8 mouse cellular contexts compared by ENCODE assay signal in genomic region chr13:107022266-107023171, GRCm38 (mm10). TPM values are rescaled to one million over a fixed set of nuclear protein-coding genes. Genes with fewer than 3 reads are reported as not detected.
A peak's percentile ranks its signal among the peaks of the same experiment; 100 is the strongest.
DNase-seq lines count a peak whose midpoint lies in the region; ATAC-seq and TF ChIP-seq lines count a peak whose summit lies in the region.

No protein-coding gene starts in this region.

- H3K27ac ChIP-seq in heart, embryonic 13.5 days (replicated peaks) = peak overlapping the region; percentile 96
- peak overlapping the region; percentile 92 for H3K27ac ChIP-seq in kidney, postnatal 0 days
- peak overlapping the region; percentile 96 for H3K27ac ChIP-seq in liver, embryonic 13.5 days
- H3K27ac ChIP-seq in stomach, embryonic 15.5 days = peak overlapping the region; percentile 88

- TF ChIP-seq POLR2A in brain, embryonic 14.5 days (IDR thresholded peaks at IDR 0.05; ENCODE audit: borderline replicate concordance, extremely low read depth, insufficient read depth, insufficient read length, poor library complexity, severe bottlenecking) = peak; percentile 76; the same call in 1 of the 2 replicates

- peak; percentile 91 for DNase-seq in CD4-positive, CD25-positive, alpha-beta regulatory T cell, adult 2 months (ENCODE audit: low read depth, low spot score)
- DNase-seq in brain, embryonic 14.5 days (ENCODE audit: low read depth) = peak; percentile 94
- DNase-seq in kidney, postnatal 0 days (ENCODE audit: low spot score) = peak; percentile 88
- peak; percentile 70 for DNase-seq in liver, embryonic 13.5 days
- peak; percentile 77 for DNase-seq in neural tube, embryonic 10.5 days (ENCODE audit: extremely low spot score, low spot score)

- H3K9me3 ChIP-seq in erythroblast, embryonic 14.5 days (ENCODE audit: control insufficient read depth, low read length) = peaks cover 11% of the 10 kb centered on the region
- no peaks in the 10 kb centered on the region for H3K9me3 ChIP-seq in heart, embryonic 13.5 days
- no peaks in the 10 kb centered on the region for H3K9me3 ChIP-seq in kidney, postnatal 0 days (replicated peaks; ENCODE audit: low read length)
- H3K9me3 ChIP-seq in liver, embryonic 13.5 days (replicated peaks) = 0 out of 2 replicates have a peak, but pooled peaks cover 2% of the 10 kb centered on the region
- H3K9me3 ChIP-seq in stomach, embryonic 15.5 days = no peaks in the 10 kb centered on the region

- no peaks in the 10 kb centered on the region for H3K27me3 ChIP-seq in erythroblast, embryonic 14.5 days (ENCODE audit: control insufficient read depth)
- H3K27me3 ChIP-seq in heart, embryonic 13.5 days (replicated peaks) = no peaks in the 10 kb centered on the region
- H3K27me3 ChIP-seq in kidney, postnatal 0 days (ENCODE audit: insufficient read depth, low read length) = no peaks in the 10 kb centered on the region
- H3K27me3 ChIP-seq in liver, embryonic 13.5 days = no peaks in the 10 kb centered on the region
- no peaks in the 10 kb centered on the region for H3K27me3 ChIP-seq in stomach, embryonic 15.5 days (replicated peaks)

- ATAC-seq in heart, embryonic 13.5 days (ENCODE audit: extremely low read depth, insufficient number of reproducible peaks, low FRiP score, low TSS enrichment) = peak; percentile 93
- peak; percentile 97 for ATAC-seq in kidney, postnatal 0 days (replicated peaks; ENCODE audit: low FRiP score, low read depth)
- peak; percentile 94 for ATAC-seq in liver, embryonic 13.5 days (ENCODE audit: low read depth)
- ATAC-seq in stomach, embryonic 15.5 days (ENCODE audit: insufficient read depth, low FRiP score, low read depth) = peak; percentile 98

- peaks cover 45% of the 10 kb centered on the region for H3K36me3 ChIP-seq in erythroblast, embryonic 14.5 days (ENCODE audit: control insufficient read depth)
- peaks cover 8% of the 10 kb centered on the region for H3K36me3 ChIP-seq in heart, embryonic 13.5 days
- no peaks in the 10 kb centered on the region for H3K36me3 ChIP-seq in kidney, postnatal 0 days (ENCODE audit: insufficient read depth, low read length)
- H3K36me3 ChIP-seq in liver, embryonic 13.5 days = peaks cover 13% of the 10 kb centered on the region; the same call in 1 of the 2 replicates
- 0 out of 2 replicates have a peak, but pooled peaks cover 5% of the 10 kb centered on the region for H3K36me3 ChIP-seq in stomach, embryonic 15.5 days

- peaks cover 63% of the 10 kb centered on the region for H3K4me1 ChIP-seq in erythroblast, embryonic 14.5 days (ENCODE audit: control insufficient read depth)
- peaks cover 36% of the 10 kb centered on the region for H3K4me1 ChIP-seq in heart, embryonic 13.5 days
- H3K4me1 ChIP-seq in kidney, postnatal 0 days (replicated peaks; ENCODE audit: insufficient read depth, low read length) = peaks cover 5% of the 10 kb centered on the region; the same call in 1 of the 2 replicates
- peaks cover 53% of the 10 kb centered on the region for H3K4me1 ChIP-seq in liver, embryonic 13.5 days (replicated peaks)
- 0 out of 2 replicates have a peak, but pooled peaks cover 3% of the 10 kb centered on the region for H3K4me1 ChIP-seq in stomach, embryonic 15.5 days

- H3K9ac ChIP-seq in heart, embryonic 13.5 days = peak overlapping the region; percentile 98
- H3K9ac ChIP-seq in kidney, postnatal 0 days (ENCODE audit: low read depth, low read length) = peak overlapping the region; percentile 90
- peak overlapping the region; percentile 98 for H3K9ac ChIP-seq in liver, embryonic 13.5 days
- H3K9ac ChIP-seq in stomach, embryonic 15.5 days = peak overlapping the region; percentile 85

- H3K4me2 ChIP-seq in heart, embryonic 13.5 days = peak overlapping the region; percentile 85
- peak overlapping the region; percentile 67 for H3K4me2 ChIP-seq in kidney, postnatal 0 days (ENCODE audit: low read length)
- H3K4me2 ChIP-seq in liver, embryonic 13.5 days = peak overlapping the region; percentile 93
- H3K4me2 ChIP-seq in stomach, embryonic 15.5 days = peak overlapping the region; percentile 81

- TF ChIP-seq CTCF in brain, embryonic 14.5 days (IDR thresholded peaks at IDR 0.05; ENCODE audit: borderline replicate concordance, extremely low read depth, insufficient read depth, insufficient read length) = no peak
- no peak; the same call in 1 of the 2 replicates for TF ChIP-seq CTCF in kidney, postnatal 0 days (IDR thresholded peaks at IDR 0.05; ENCODE audit: low read depth)

- 1% methylated on average over 79 of the region's 97 CpGs for WGBS in heart, embryonic 13.5 days
- under 1% methylated on average over 66 of the region's 97 CpGs for WGBS in kidney, postnatal 0 days
- WGBS in liver, embryonic 13.5 days (ENCODE audit: insufficient replicate concordance) = 2% methylated on average over 74 of the region's 97 CpGs
- WGBS in stomach, embryonic 15.5 days = 2% methylated on average over 53 of the region's 97 CpGs

- peak overlapping the region; percentile 100 for H3K4me3 ChIP-seq in erythroblast, embryonic 14.5 days (replicated peaks)
- peak overlapping the region; percentile 98 for H3K4me3 ChIP-seq in heart, embryonic 13.5 days
- H3K4me3 ChIP-seq in kidney, postnatal 0 days (replicated peaks; ENCODE audit: low read depth, low read length) = peak overlapping the region; percentile 95
- peak overlapping the region; percentile 99 for H3K4me3 ChIP-seq in liver, embryonic 13.5 days (replicated peaks)
- peak overlapping the region; percentile 89 for H3K4me3 ChIP-seq in stomach, embryonic 15.5 days (replicated peaks)

RNA-seq across cellular contexts. Expression of gene Kif2a, which starts 0.6 kb away (rescaled TPM):
- polyA plus RNA-seq in brain, embryonic 14.5 days (2012; rRNA removed) = 27.4 and 52.5 TPM in 2 replicates
- 3.5 and 6.6 TPM in 2 replicates for polyA plus RNA-seq in erythroblast, embryonic 14.5 days (2012)
- 10.1 and 13.2 TPM in 2 replicates for polyA plus RNA-seq in heart, embryonic 13.5 days (2015; fragmentation: Nextera tagmentation; extraction: Ambion mirVana)
- polyA plus RNA-seq in kidney, postnatal 0 days (2015; fragmentation: Nextera tagmentation; extraction: Ambion mirVana) = 17.9 and 25.8 TPM in 2 replicates
- 22.3 and 27.6 TPM in 2 replicates for polyA plus RNA-seq in liver, embryonic 13.5 days (2015; fragmentation: Nextera tagmentation; extraction: Ambion mirVana)
- 16.0 and 21.5 TPM in 2 replicates for polyA plus RNA-seq in stomach, embryonic 15.5 days (2015; fragmentation: Nextera tagmentation; extraction: Ambion mirVana)

Comparison
In these comparisons a context has a peak if more than half of its experiments do, and no peak if none do; other contexts are left out.
1. Peak in every context shown above with its lines: DNase-seq, ATAC-seq, H3K4me3 ChIP-seq and H3K27ac ChIP-seq.